Mouse (Mus musculus): Measurements from ENCODE around the gene Rassf3. TPM values are rescaled to one million over a fixed set of nuclear protein-coding genes. Genes with fewer than 3 reads are reported as not detected.

The Rassf3 gene
- polyA plus RNA-seq, 1 experiment from 2014 or later = 25.3 TPM

DNA sequence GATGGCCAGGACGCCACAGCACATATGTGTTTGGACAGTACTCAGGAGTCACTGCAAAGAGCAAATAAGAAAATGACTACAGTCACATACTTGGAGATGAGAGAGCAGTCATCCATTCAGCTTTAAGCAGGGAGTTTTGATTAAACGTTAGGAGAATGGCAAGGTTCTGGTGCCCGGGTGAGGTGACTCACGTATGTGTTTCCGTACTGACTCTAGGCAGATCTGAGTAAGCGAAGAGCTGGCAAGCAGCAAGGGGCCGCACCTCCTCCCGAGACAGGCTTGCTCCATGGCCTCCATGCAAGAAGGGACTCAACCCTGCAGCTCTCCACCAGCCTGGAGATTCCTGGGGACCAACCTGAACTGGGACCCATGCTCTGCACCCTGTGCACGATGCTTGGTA is 32.4 kb downstream of the Rassf3 start:
- no peak overlapping the region for H3K9ac ChIP-seq (ENCODE audit: low read length)
- no peak for ATAC-seq (ENCODE audit: insufficient number of reproducible peaks, insufficient read depth, low FRiP score, low read depth)
- WGBS = 84% methylated on average over 9 of the region's 9 CpGs
- no peaks in the 10 kb centered on the region for H3K36me3 ChIP-seq (ENCODE audit: control insufficient read depth, insufficient read depth, low read length)
- H3K4me3 ChIP-seq (ENCODE audit: control insufficient read depth in 1 of 2, insufficient read depth in 1 of 2, low read depth in 1 of 2, low read length in 2 of 2) = no peak overlapping the region
- peaks cover 17 to 52% of the 10 kb centered on the region in 2 experiments for H3K4me1 ChIP-seq (ENCODE audit: control insufficient read depth in 2 of 2, insufficient read depth in 2 of 2, low read length in 2 of 2)
- no peak overlapping the region for H3K27ac ChIP-seq (replicated peaks in 1 of 2; ENCODE audit: control insufficient read depth in 1 of 2, insufficient read depth in 1 of 2, low read depth in 2 of 2, low read length in 2 of 2)
- no peak overlapping the region for H3K4me2 ChIP-seq (ENCODE audit: low read length)
- no peaks in the 10 kb centered on the region for H3K27me3 ChIP-seq (ENCODE audit: control insufficient read depth, insufficient read depth, low read length)
- no peaks in the 10 kb centered on the region for H3K9me3 ChIP-seq (ENCODE audit: control insufficient read depth, low read length)

DNA sequence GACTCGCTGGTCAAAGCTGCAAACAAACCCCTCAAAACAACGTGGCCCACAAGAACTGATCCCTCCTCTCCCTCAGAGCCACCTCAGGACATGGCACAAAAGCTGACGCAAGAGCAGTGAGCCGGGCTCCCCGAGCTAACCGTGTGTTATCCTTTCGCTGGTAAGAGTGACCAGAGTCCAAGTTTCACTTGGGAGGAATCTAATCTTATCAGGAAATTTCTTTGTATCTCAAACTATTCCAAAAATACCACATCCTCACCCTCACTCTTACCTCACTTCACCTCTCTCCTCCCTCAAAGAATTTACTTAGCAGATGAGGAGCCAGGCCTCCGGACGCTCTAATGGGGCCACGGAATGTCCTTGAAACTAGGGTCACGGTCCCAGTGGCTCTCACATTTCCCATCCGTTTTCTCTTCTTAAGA is 36.8 kb downstream of the Rassf3 start:
- Histone ChIP-seq H3K27ac (replicated peaks in 1 of 2; ENCODE audit: control insufficient read depth in 1 of 2, insufficient read depth in 1 of 2, low read depth in 2 of 2, low read length in 2 of 2) (peak overlapping the region; percentile 12 to 62), H3K9ac (ENCODE audit: low read length) (no peak overlapping the region), H3K27me3 (ENCODE audit: control insufficient read depth, insufficient read depth, low read length) (no peaks in the 10 kb centered on the region), H3K4me1 (ENCODE audit: control insufficient read depth in 2 of 2, insufficient read depth in 2 of 2, low read length in 2 of 2) (peaks cover 40 to 67% of the 10 kb centered on the region in 2 experiments), H3K4me3 (ENCODE audit: control insufficient read depth in 1 of 2, insufficient read depth in 1 of 2, low read depth in 1 of 2, low read length in 2 of 2) (no peak overlapping the region), H3K4me2 (ENCODE audit: low read length) (peak overlapping the region; percentile 21; the same call in 1 of the 2 replicates), H3K36me3 (ENCODE audit: control insufficient read depth, insufficient read depth, low read length) (no peaks in the 10 kb centered on the region), H3K9me3 (ENCODE audit: control insufficient read depth, low read length) (no peaks in the 10 kb centered on the region)
- ATAC-seq (ENCODE audit: insufficient number of reproducible peaks, insufficient read depth, low FRiP score, low read depth) = no peak
- 21% methylated on average over 12 of the region's 12 CpGs for WGBS

DNA sequence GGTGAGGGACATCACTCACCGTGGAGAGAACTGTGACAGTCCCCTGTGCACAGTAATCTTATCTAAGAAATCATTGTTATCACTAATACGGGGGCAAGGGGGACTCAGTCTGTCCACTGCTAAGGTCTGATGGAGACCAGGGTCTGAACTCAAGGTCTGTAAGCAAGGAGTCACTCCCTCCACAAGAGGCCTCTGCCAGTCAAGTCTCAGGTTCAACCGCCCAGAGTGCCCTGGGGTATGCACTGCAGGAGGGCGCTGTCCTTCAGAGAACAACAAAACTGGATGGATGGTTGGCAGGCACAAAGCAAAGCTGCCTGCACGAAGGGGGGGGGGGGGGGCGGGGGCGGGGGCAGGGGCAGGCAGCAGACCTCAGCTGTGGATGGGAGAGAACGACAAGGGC is 38.0 kb downstream of the Rassf3 start:
- Histone ChIP-seq H3K4me3 (ENCODE audit: control insufficient read depth in 1 of 2, insufficient read depth in 1 of 2, low read depth in 1 of 2, low read length in 2 of 2) (no peak overlapping the region), H3K9ac (ENCODE audit: low read length) (no peak overlapping the region), H3K36me3 (ENCODE audit: control insufficient read depth, insufficient read depth, low read length) (no peaks in the 10 kb centered on the region), H3K4me1 (ENCODE audit: control insufficient read depth in 2 of 2, insufficient read depth in 2 of 2, low read length in 2 of 2) (peaks cover 44 to 76% of the 10 kb centered on the region in 2 experiments), H3K9me3 (ENCODE audit: control insufficient read depth, low read length) (no peaks in the 10 kb centered on the region), H3K4me2 (ENCODE audit: low read length) (no peak overlapping the region), H3K27ac (replicated peaks in 1 of 2; ENCODE audit: control insufficient read depth in 1 of 2, insufficient read depth in 1 of 2, low read depth in 2 of 2, low read length in 2 of 2) (no peak overlapping the region), H3K27me3 (ENCODE audit: control insufficient read depth, insufficient read depth, low read length) (no peaks in the 10 kb centered on the region)
- WGBS = 53% methylated on average over 6 of the region's 8 CpGs
- no peak for ATAC-seq (ENCODE audit: insufficient number of reproducible peaks, insufficient read depth, low FRiP score, low read depth)

GRCm38 (mm10) chr10:121436693-121437092 is 39.5 kb downstream of the Rassf3 start:
- Histone ChIP-seq H3K9ac (ENCODE audit: low read length) (peak overlapping the region; percentile 50), H3K36me3 (ENCODE audit: control insufficient read depth, insufficient read depth, low read length) (no peaks in the 10 kb centered on the region), H3K4me1 (ENCODE audit: control insufficient read depth in 2 of 2, insufficient read depth in 2 of 2, low read length in 2 of 2) (peaks cover 52 to 85% of the 10 kb centered on the region in 2 experiments), H3K27me3 (ENCODE audit: control insufficient read depth, insufficient read depth, low read length) (no peaks in the 10 kb centered on the region), H3K4me3 (ENCODE audit: control insufficient read depth in 1 of 2, insufficient read depth in 1 of 2, low read depth in 1 of 2, low read length in 2 of 2) (no peak overlapping the region), H3K9me3 (ENCODE audit: control insufficient read depth, low read length) (no peaks in the 10 kb centered on the region), H3K4me2 (ENCODE audit: low read length) (peak overlapping the region; percentile 49; the same call in 1 of the 2 replicates), H3K27ac (replicated peaks in 1 of 2; ENCODE audit: control insufficient read depth in 1 of 2, insufficient read depth in 1 of 2, low read depth in 2 of 2, low read length in 2 of 2) (peak overlapping the region; percentile 82 to 87)
- ATAC-seq (ENCODE audit: insufficient number of reproducible peaks, insufficient read depth, low FRiP score, low read depth) = no peak
- WGBS = 30% methylated on average over 4 of the region's 4 CpGs

DNA sequence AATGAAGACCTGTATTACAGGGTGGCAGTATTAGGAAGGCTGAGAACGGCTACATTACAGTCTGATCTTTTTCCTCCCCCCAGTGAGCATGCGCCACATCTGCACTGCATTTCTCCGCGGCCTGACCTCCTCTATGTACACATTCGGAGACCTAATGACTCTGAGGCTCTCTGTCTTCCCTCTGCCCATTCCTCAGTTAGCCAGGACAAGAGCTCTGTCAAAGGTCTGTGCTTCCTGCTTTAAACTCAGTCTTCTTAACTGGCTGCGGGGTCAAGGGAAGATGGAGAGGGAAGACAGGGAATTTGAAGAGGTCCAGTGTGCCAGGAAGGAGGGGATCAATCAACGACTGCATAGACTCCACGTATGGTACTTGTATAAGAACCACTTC is 39.9 kb downstream of the Rassf3 start:
- H3K4me1 ChIP-seq (ENCODE audit: control insufficient read depth in 2 of 2, insufficient read depth in 2 of 2, low read length in 2 of 2) = peaks cover 56 to 85% of the 10 kb centered on the region in 2 experiments
- H3K4me2 ChIP-seq (ENCODE audit: low read length) = peak overlapping the region; percentile 49
- 21% methylated on average over 8 of the region's 8 CpGs for WGBS
- no peaks in the 10 kb centered on the region for H3K36me3 ChIP-seq (ENCODE audit: control insufficient read depth, insufficient read depth, low read length)
- no peak for ATAC-seq (ENCODE audit: insufficient number of reproducible peaks, insufficient read depth, low FRiP score, low read depth)
- peak overlapping the region; percentile 82 to 87 for H3K27ac ChIP-seq (replicated peaks in 1 of 2; ENCODE audit: control insufficient read depth in 1 of 2, insufficient read depth in 1 of 2, low read depth in 2 of 2, low read length in 2 of 2)
- no peaks in the 10 kb centered on the region for H3K9me3 ChIP-seq (ENCODE audit: control insufficient read depth, low read length)
- H3K9ac ChIP-seq (ENCODE audit: low read length) = peak overlapping the region; percentile 50; the same call in 1 of the 2 replicates
- no peaks in the 10 kb centered on the region for H3K27me3 ChIP-seq (ENCODE audit: control insufficient read depth, insufficient read depth, low read length)
- no peak overlapping the region for H3K4me3 ChIP-seq (ENCODE audit: control insufficient read depth in 1 of 2, insufficient read depth in 1 of 2, low read depth in 1 of 2, low read length in 2 of 2)

DNA sequence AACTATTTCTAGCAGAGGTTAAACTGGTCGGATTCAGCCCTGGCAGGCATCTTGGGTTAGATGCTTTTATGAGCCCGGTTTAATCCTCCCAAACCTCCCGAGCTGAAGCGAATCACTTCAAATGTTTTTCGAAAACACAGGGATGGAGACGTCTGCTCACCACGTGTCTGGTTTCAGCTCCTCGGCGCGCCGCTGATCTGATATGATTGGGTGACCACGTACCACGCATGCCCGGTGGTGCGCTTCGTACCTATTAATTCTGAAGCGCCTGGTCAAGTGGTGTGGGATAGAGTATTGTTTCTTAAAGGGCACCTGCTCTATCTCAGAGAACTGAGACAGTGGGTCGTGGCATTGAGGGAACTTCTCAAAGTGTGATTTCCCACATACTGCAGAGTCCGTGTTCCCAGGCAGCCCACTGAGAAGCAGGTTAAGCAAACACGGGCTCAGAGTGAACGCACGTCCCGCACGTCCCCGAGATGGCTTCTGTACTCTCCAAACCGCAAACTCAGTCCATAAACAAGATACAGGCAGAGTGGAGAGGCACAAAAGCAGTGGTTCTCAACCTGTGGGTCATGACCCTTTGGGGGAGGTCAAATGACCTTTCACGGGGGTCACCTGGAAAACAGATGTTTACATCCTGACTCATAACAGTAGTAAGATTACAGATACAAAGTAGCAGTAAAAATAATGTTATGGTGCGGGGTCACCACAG is 40.4 kb downstream of the Rassf3 start:
- ATAC-seq (ENCODE audit: insufficient number of reproducible peaks, insufficient read depth, low FRiP score, low read depth) = no peak
- Histone ChIP-seq H3K9ac (ENCODE audit: low read length) (peak overlapping the region; percentile 25), H3K27me3 (ENCODE audit: control insufficient read depth, insufficient read depth, low read length) (no peaks in the 10 kb centered on the region), H3K4me1 (ENCODE audit: control insufficient read depth in 2 of 2, insufficient read depth in 2 of 2, low read length in 2 of 2) (peaks cover 61 to 85% of the 10 kb centered on the region in 2 experiments), H3K36me3 (ENCODE audit: control insufficient read depth, insufficient read depth, low read length) (no peaks in the 10 kb centered on the region), H3K9me3 (ENCODE audit: control insufficient read depth, low read length) (no peaks in the 10 kb centered on the region), H3K4me3 (ENCODE audit: control insufficient read depth in 1 of 2, insufficient read depth in 1 of 2, low read depth in 1 of 2, low read length in 2 of 2) (no peak overlapping the region), H3K27ac (replicated peaks in 1 of 2; ENCODE audit: control insufficient read depth in 1 of 2, insufficient read depth in 1 of 2, low read depth in 2 of 2, low read length in 2 of 2) (peak overlapping the region; percentile 82 to 87), H3K4me2 (ENCODE audit: low read length) (peak overlapping the region; percentile 49)
- 40% methylated on average over 28 of the region's 28 CpGs for WGBS

DNA sequence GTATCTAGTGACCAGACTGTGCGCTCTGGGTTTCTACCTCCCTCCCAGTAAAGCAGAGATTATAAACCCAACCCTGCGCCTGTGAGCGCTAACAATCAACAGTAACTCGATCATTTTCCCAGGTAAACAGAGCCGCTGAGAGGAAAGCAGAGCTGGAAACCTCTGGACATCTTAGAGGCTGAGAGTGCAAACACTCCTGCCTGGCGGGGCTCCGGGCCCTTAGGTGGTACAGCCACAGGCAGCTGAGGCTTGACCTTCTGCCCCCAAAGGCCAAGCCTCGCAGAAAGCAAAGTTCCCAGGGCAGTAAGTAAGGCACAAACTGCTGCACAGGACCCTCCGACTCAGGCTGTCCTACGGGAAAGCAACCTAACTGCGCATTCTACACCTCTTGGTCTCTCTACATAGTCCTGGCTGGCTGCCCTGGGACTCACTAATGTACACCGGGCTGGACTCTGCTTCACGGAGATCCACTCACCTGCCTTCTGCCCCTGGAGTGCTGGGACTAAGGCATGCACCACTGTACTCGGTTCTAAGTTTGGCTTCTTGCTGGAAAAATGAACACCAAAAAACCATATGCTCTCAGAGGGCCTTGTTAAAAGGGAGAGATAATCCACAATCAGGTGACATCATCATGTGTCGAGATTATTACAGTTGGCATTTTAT is 41.6 kb downstream of the Rassf3 start:
- H3K9me3 ChIP-seq (ENCODE audit: control insufficient read depth, low read length) = no peaks in the 10 kb centered on the region
- H3K4me1 ChIP-seq (ENCODE audit: control insufficient read depth in 2 of 2, insufficient read depth in 2 of 2, low read length in 2 of 2) = peaks cover 65 to 85% of the 10 kb centered on the region in 2 experiments
- no peak for ATAC-seq (ENCODE audit: insufficient number of reproducible peaks, insufficient read depth, low FRiP score, low read depth)
- H3K27me3 ChIP-seq (ENCODE audit: control insufficient read depth, insufficient read depth, low read length) = no peaks in the 10 kb centered on the region
- 71% methylated on average over 15 of the region's 15 CpGs for WGBS
- H3K4me2 ChIP-seq (ENCODE audit: low read length) = no peak overlapping the region
- H3K4me3 ChIP-seq (ENCODE audit: control insufficient read depth in 1 of 2, insufficient read depth in 1 of 2, low read depth in 1 of 2, low read length in 2 of 2) = no peak overlapping the region
- peak overlapping the region; percentile 6; the same call in 1 of the 2 replicates for H3K9ac ChIP-seq (ENCODE audit: low read length)
- H3K36me3 ChIP-seq (ENCODE audit: control insufficient read depth, insufficient read depth, low read length) = no peaks in the 10 kb centered on the region
- peak overlapping the region; percentile 54 to 57 for H3K27ac ChIP-seq (replicated peaks in 1 of 2; ENCODE audit: control insufficient read depth in 1 of 2, insufficient read depth in 1 of 2, low read depth in 2 of 2, low read length in 2 of 2)

Measured in heart, embryonic 14.5 days (tissue).